Mouse (Mus musculus): ENCODE results near the gene D6Ertd527e.

GRCm38 (mm10) chr6:87119975-87120374 is 15.4 kb downstream of the D6Ertd527e start:
- TF ChIP-seq CTCF (IDR thresholded peaks at IDR 0.05; ENCODE audit: borderline replicate concordance, control insufficient read depth, extremely low read depth, insufficient read depth, low read length, poor library complexity) (no peak), POLR2A (IDR thresholded peaks at IDR 0.05; ENCODE audit: control insufficient read depth, extremely low read depth, insufficient read depth, low read length, poor library complexity) (no peak)
